Mouse (Mus musculus): ENCODE data around the gene Rnf144b. TPM values are rescaled to one million over a fixed set of nuclear protein-coding genes. Genes with fewer than 3 reads are reported as not detected.

The Rnf144b gene
- polyA plus RNA-seq, 1 experiment from 2014 or later: 1.5 TPM

- Histone ChIP-seq H3K4me1 (replicated peaks; ENCODE audit: control insufficient read depth, insufficient read depth, low read length) (no peaks in the 10 kb centered on the region), H3K4me3 (ENCODE audit: low read length) (no peak overlapping the region), H3K27ac (ENCODE audit: low read length) (no peak overlapping the region), H3K36me3 (ENCODE audit: control insufficient read depth, insufficient read depth, low read length) (no peaks in the 10 kb centered on the region), H3K27me3 (ENCODE audit: control insufficient read depth, insufficient read depth, low read depth, low read length) (no peaks in the 10 kb centered on the region), H3K9me3 (ENCODE audit: control insufficient read depth, low read length) (no peaks in the 10 kb centered on the region), H3K9ac (ENCODE audit: low read length) (no peak overlapping the region), H3K4me2 (ENCODE audit: low read depth, low read length) (no peak overlapping the region)
- 85% methylated on average over 7 of the region's 7 CpGs for WGBS
- ATAC-seq (ENCODE audit: low read depth): no peak
Measured at GRCm38 (mm10) chr13:47135741-47136140, 13.3 kb downstream of the Rnf144b start.

GRCm38 (mm10) chr13:47142764-47143163, 20.3 kb downstream of the Rnf144b start:
- Histone ChIP-seq H3K27ac (ENCODE audit: low read length) (no peak overlapping the region), H3K4me3 (ENCODE audit: low read length) (no peak overlapping the region), H3K4me2 (ENCODE audit: low read depth, low read length) (no peak overlapping the region), H3K27me3 (ENCODE audit: control insufficient read depth, insufficient read depth, low read depth, low read length) (no peaks in the 10 kb centered on the region), H3K4me1 (replicated peaks; ENCODE audit: control insufficient read depth, insufficient read depth, low read length) (peaks cover 3% of the 10 kb centered on the region; the same call in 1 of the 2 replicates), H3K36me3 (ENCODE audit: control insufficient read depth, insufficient read depth, low read length) (no peaks in the 10 kb centered on the region), H3K9me3 (ENCODE audit: control insufficient read depth, low read length) (no peaks in the 10 kb centered on the region), H3K9ac (ENCODE audit: low read length) (no peak overlapping the region)
- WGBS: 75% methylated on average over 6 of the region's 6 CpGs
- no peak for ATAC-seq (ENCODE audit: low read depth)

- H3K27me3 ChIP-seq (ENCODE audit: control insufficient read depth, insufficient read depth, low read depth, low read length): no peaks in the 10 kb centered on the region
- no peaks in the 10 kb centered on the region for H3K36me3 ChIP-seq (ENCODE audit: control insufficient read depth, insufficient read depth, low read length)
- H3K9me3 ChIP-seq (ENCODE audit: control insufficient read depth, low read length): no peaks in the 10 kb centered on the region
- WGBS: 42% methylated on average over 9 of the region's 9 CpGs
- ATAC-seq (ENCODE audit: low read depth): no peak
- no peak overlapping the region for H3K27ac ChIP-seq (ENCODE audit: low read length)
- peaks cover 3% of the 10 kb centered on the region; the same call in 1 of the 2 replicates for H3K4me1 ChIP-seq (replicated peaks; ENCODE audit: control insufficient read depth, insufficient read depth, low read length)
- H3K4me2 ChIP-seq (ENCODE audit: low read depth, low read length): no peak overlapping the region
- H3K9ac ChIP-seq (ENCODE audit: low read length): no peak overlapping the region
- H3K4me3 ChIP-seq (ENCODE audit: low read length): no peak overlapping the region
Measured at GRCm38 (mm10) chr13:47145939-47146338, 23.5 kb downstream of the Rnf144b start.

- no peaks in the 10 kb centered on the region for H3K27me3 ChIP-seq (ENCODE audit: control insufficient read depth, insufficient read depth, low read depth, low read length)
- no peak overlapping the region for H3K4me3 ChIP-seq (ENCODE audit: low read length)
- peaks cover 3% of the 10 kb centered on the region; the same call in 1 of the 2 replicates for H3K4me1 ChIP-seq (replicated peaks; ENCODE audit: control insufficient read depth, insufficient read depth, low read length)
- no peak for ATAC-seq (ENCODE audit: low read depth)
- H3K36me3 ChIP-seq (ENCODE audit: control insufficient read depth, insufficient read depth, low read length): no peaks in the 10 kb centered on the region
- no peak overlapping the region for H3K9ac ChIP-seq (ENCODE audit: low read length)
- no peaks in the 10 kb centered on the region for H3K9me3 ChIP-seq (ENCODE audit: control insufficient read depth, low read length)
- no peak overlapping the region for H3K27ac ChIP-seq (ENCODE audit: low read length)
- 50% methylated on average over 7 of the region's 7 CpGs for WGBS
- no peak overlapping the region for H3K4me2 ChIP-seq (ENCODE audit: low read depth, low read length)
Measured at GRCm38 (mm10) chr13:47146388-47146787, 23.9 kb downstream of the Rnf144b start.

GRCm38 (mm10) chr13:47148573-47148972, 26.1 kb downstream of the Rnf144b start:
- H3K9me3 ChIP-seq (ENCODE audit: control insufficient read depth, low read length): no peaks in the 10 kb centered on the region
- H3K4me3 ChIP-seq (ENCODE audit: low read length): no peak overlapping the region
- no peak overlapping the region for H3K27ac ChIP-seq (ENCODE audit: low read length)
- H3K4me2 ChIP-seq (ENCODE audit: low read depth, low read length): no peak overlapping the region
- H3K9ac ChIP-seq (ENCODE audit: low read length): no peak overlapping the region
- H3K27me3 ChIP-seq (ENCODE audit: control insufficient read depth, insufficient read depth, low read depth, low read length): no peaks in the 10 kb centered on the region
- no peak for ATAC-seq (ENCODE audit: low read depth)
- H3K4me1 ChIP-seq (replicated peaks; ENCODE audit: control insufficient read depth, insufficient read depth, low read length): peaks cover 3% of the 10 kb centered on the region; the same call in 1 of the 2 replicates
- 37% methylated on average over 11 of the region's 11 CpGs for WGBS
- no peaks in the 10 kb centered on the region for H3K36me3 ChIP-seq (ENCODE audit: control insufficient read depth, insufficient read depth, low read length)

GRCm38 (mm10) chr13:47149993-47150392, 27.5 kb downstream of the Rnf144b start:
- 80% methylated on average over 10 of the region's 10 CpGs for WGBS
- Histone ChIP-seq H3K27ac (ENCODE audit: low read length) (no peak overlapping the region), H3K4me3 (ENCODE audit: low read length) (no peak overlapping the region), H3K4me1 (replicated peaks; ENCODE audit: control insufficient read depth, insufficient read depth, low read length) (peaks cover 3% of the 10 kb centered on the region; the same call in 1 of the 2 replicates), H3K27me3 (ENCODE audit: control insufficient read depth, insufficient read depth, low read depth, low read length) (no peaks in the 10 kb centered on the region), H3K36me3 (ENCODE audit: control insufficient read depth, insufficient read depth, low read length) (no peaks in the 10 kb centered on the region), H3K4me2 (ENCODE audit: low read depth, low read length) (no peak overlapping the region), H3K9ac (ENCODE audit: low read length) (no peak overlapping the region), H3K9me3 (ENCODE audit: control insufficient read depth, low read length) (no peaks in the 10 kb centered on the region)
- ATAC-seq (ENCODE audit: low read depth): no peak

GRCm38 (mm10) chr13:47151060-47151459, 28.6 kb downstream of the Rnf144b start:
- peak; percentile 72 for ATAC-seq (ENCODE audit: low read depth)

GRCm38 (mm10) chr13:47152390-47152789, 29.9 kb downstream of the Rnf144b start:
- no peak overlapping the region for H3K27ac ChIP-seq (ENCODE audit: low read length)
- 34% methylated on average over 7 of the region's 7 CpGs for WGBS
- H3K4me1 ChIP-seq (replicated peaks; ENCODE audit: control insufficient read depth, insufficient read depth, low read length): no peaks in the 10 kb centered on the region
- ATAC-seq (ENCODE audit: low read depth): no peak
- H3K4me3 ChIP-seq (ENCODE audit: low read length): no peak overlapping the region
- H3K36me3 ChIP-seq (ENCODE audit: control insufficient read depth, insufficient read depth, low read length): no peaks in the 10 kb centered on the region
- no peaks in the 10 kb centered on the region for H3K27me3 ChIP-seq (ENCODE audit: control insufficient read depth, insufficient read depth, low read depth, low read length)
- H3K4me2 ChIP-seq (ENCODE audit: low read depth, low read length): no peak overlapping the region
- no peak overlapping the region for H3K9ac ChIP-seq (ENCODE audit: low read length)
- H3K9me3 ChIP-seq (ENCODE audit: control insufficient read depth, low read length): no peaks in the 10 kb centered on the region

More at GRCm38 (mm10) chr13:47151060-47151459, 28.6 kb downstream of the Rnf144b start:
- Histone ChIP-seq H3K4me2 (ENCODE audit: low read depth, low read length) (no peak overlapping the region), H3K27ac (ENCODE audit: low read length) (no peak overlapping the region), H3K4me1 (replicated peaks; ENCODE audit: control insufficient read depth, insufficient read depth, low read length) (peaks cover under 1% of the 10 kb centered on the region; the same call in 1 of the 2 replicates), H3K36me3 (ENCODE audit: control insufficient read depth, insufficient read depth, low read length) (no peaks in the 10 kb centered on the region), H3K9me3 (ENCODE audit: control insufficient read depth, low read length) (no peaks in the 10 kb centered on the region), H3K4me3 (ENCODE audit: low read length) (no peak overlapping the region), H3K27me3 (ENCODE audit: control insufficient read depth, insufficient read depth, low read depth, low read length) (no peaks in the 10 kb centered on the region), H3K9ac (ENCODE audit: low read length) (no peak overlapping the region)
- WGBS: 68% methylated on average over 14 of the region's 14 CpGs

GRCm38 (mm10) chr13:47153206-47153605, 30.8 kb downstream of the Rnf144b start:
- Histone ChIP-seq H3K36me3 (ENCODE audit: control insufficient read depth, insufficient read depth, low read length) (no peaks in the 10 kb centered on the region), H3K4me3 (ENCODE audit: low read length) (no peak overlapping the region), H3K27ac (ENCODE audit: low read length) (no peak overlapping the region), H3K4me1 (replicated peaks; ENCODE audit: control insufficient read depth, insufficient read depth, low read length) (no peaks in the 10 kb centered on the region), H3K9ac (ENCODE audit: low read length) (no peak overlapping the region), H3K4me2 (ENCODE audit: low read depth, low read length) (no peak overlapping the region), H3K9me3 (ENCODE audit: control insufficient read depth, low read length) (no peaks in the 10 kb centered on the region), H3K27me3 (ENCODE audit: control insufficient read depth, insufficient read depth, low read depth, low read length) (no peaks in the 10 kb centered on the region)
- WGBS: 73% methylated on average over 5 of the region's 5 CpGs
- ATAC-seq (ENCODE audit: low read depth): no peak

GRCm38 (mm10) chr13:47154866-47155265, 32.4 kb downstream of the Rnf144b start:
- WGBS: 49% methylated on average over 4 of the region's 4 CpGs
- H3K36me3 ChIP-seq (ENCODE audit: control insufficient read depth, insufficient read depth, low read length): no peaks in the 10 kb centered on the region
- no peaks in the 10 kb centered on the region for H3K4me1 ChIP-seq (replicated peaks; ENCODE audit: control insufficient read depth, insufficient read depth, low read length)
- H3K27me3 ChIP-seq (ENCODE audit: control insufficient read depth, insufficient read depth, low read depth, low read length): no peaks in the 10 kb centered on the region
- no peak overlapping the region for H3K27ac ChIP-seq (ENCODE audit: low read length)
- H3K9me3 ChIP-seq (ENCODE audit: control insufficient read depth, low read length): no peaks in the 10 kb centered on the region
- H3K4me3 ChIP-seq (ENCODE audit: low read length): no peak overlapping the region
- no peak for ATAC-seq (ENCODE audit: low read depth)
- H3K9ac ChIP-seq (ENCODE audit: low read length): no peak overlapping the region
- H3K4me2 ChIP-seq (ENCODE audit: low read depth, low read length): no peak overlapping the region

Data from lung, embryonic 16.5 days (tissue).